Mouse (Mus musculus): ENCODE results near the gene Chd1. TPM values are rescaled to one million over a fixed set of nuclear protein-coding genes. Genes with fewer than 3 reads are reported as not detected.

Chd1 gene
- polyA plus RNA-seq, 2 experiments: 11.3 to 30.2 TPM

- ATAC-seq (ENCODE audit: low FRiP score, low read depth): no peak
- no peak overlapping the region for H3K4me3 ChIP-seq (replicated peaks; ENCODE audit: low read length)
- WGBS: 78% methylated on average over 3 of the region's 3 CpGs
- no peak for TF ChIP-seq POLR2A (IDR thresholded peaks at IDR 0.05; ENCODE audit: borderline replicate concordance, extremely low read depth, insufficient read depth, insufficient read length)
- H3K4me1 ChIP-seq (ENCODE audit: control insufficient read depth, insufficient read depth, low read length): no peaks in the 10 kb centered on the region
- H3K9me3 ChIP-seq (ENCODE audit: control insufficient read depth, low read length): 0 out of 2 replicates have a peak, but pooled peaks cover 6% of the 10 kb centered on the region
- H3K4me2 ChIP-seq (replicated peaks; ENCODE audit: low read depth, low read length, severe bottlenecking): no peak overlapping the region
- DNase-seq (ENCODE audit: low spot score): no peak
- no peak overlapping the region for H3K27ac ChIP-seq (replicated peaks; ENCODE audit: low read depth, low read length)
- no peak overlapping the region for H3K9ac ChIP-seq (ENCODE audit: low read depth, low read length, severe bottlenecking)
- H3K27me3 ChIP-seq (ENCODE audit: control insufficient read depth, insufficient read depth, low read length): no peaks in the 10 kb centered on the region
- 0 out of 2 replicates have a peak, but pooled peaks cover 2% of the 10 kb centered on the region for H3K36me3 ChIP-seq (ENCODE audit: control insufficient read depth, insufficient read depth, low read length)
These were observed 94.5 kb downstream of the Chd1 start for GRCm38 (mm10) chr17:15799195-15799793.

- 47% methylated on average over 15 of the region's 15 CpGs for WGBS
- H3K36me3 ChIP-seq (ENCODE audit: control insufficient read depth, insufficient read depth, low read length): peaks cover 18% of the 10 kb centered on the region
- H3K4me2 ChIP-seq (replicated peaks; ENCODE audit: low read depth, low read length, severe bottlenecking): no peak overlapping the region
- no peaks in the 10 kb centered on the region for H3K27me3 ChIP-seq (ENCODE audit: control insufficient read depth, insufficient read depth, low read length)
- H3K9ac ChIP-seq (ENCODE audit: low read depth, low read length, severe bottlenecking): no peak overlapping the region
- H3K4me1 ChIP-seq (ENCODE audit: control insufficient read depth, insufficient read depth, low read length): peaks cover 14% of the 10 kb centered on the region
- TF ChIP-seq POLR2A (IDR thresholded peaks at IDR 0.05; ENCODE audit: borderline replicate concordance, extremely low read depth, insufficient read depth, insufficient read length): no peak
- peak; percentile 64 for DNase-seq (ENCODE audit: low spot score)
- ATAC-seq (ENCODE audit: low FRiP score, low read depth): no peak; the same call in 1 of the 2 replicates
- H3K4me3 ChIP-seq (replicated peaks; ENCODE audit: low read length): no peak overlapping the region
- H3K27ac ChIP-seq (replicated peaks; ENCODE audit: low read depth, low read length): no peak overlapping the region
- 0 out of 2 replicates have a peak, but pooled peaks cover 6% of the 10 kb centered on the region for H3K9me3 ChIP-seq (ENCODE audit: control insufficient read depth, low read length)
These were observed 99.4 kb downstream of the Chd1 start for GRCm38 (mm10) chr17:15804008-15804812.

DNA sequence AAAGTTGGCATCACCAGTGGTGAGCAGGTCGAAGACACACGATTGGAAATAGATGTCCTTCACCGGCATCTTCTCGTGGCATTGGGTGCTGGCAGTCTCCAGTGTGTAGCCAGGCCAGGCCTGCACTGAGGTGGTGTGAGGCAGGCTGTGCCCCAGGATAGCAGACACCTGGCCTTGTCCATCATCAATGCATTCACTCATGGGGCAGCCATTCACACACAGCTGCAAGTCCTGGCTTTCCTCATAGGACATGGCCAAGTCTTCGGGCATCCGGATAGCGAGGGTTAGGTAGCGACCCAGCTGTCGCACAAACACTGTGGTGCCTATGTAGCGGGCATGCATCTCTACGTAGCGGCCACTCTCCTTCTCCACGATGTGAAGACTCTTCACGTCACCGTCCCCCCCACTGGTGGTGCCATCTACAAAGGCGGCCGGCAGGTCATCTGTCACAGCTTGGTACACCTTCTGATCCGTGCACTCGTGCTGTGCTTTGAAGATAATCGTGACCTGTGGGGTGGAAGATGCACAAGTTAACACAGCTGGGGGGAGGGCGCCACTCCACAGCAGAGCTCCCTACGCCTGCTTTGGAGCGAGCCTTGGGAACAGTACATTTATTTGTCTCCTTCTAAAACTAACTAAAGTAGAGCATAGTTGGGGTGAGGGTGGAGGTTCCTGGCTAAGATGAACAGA is 102.7 kb downstream of the Chd1 start:
- H3K4me3 ChIP-seq (replicated peaks; ENCODE audit: low read length): no peak overlapping the region
- no peak overlapping the region for H3K4me2 ChIP-seq (replicated peaks; ENCODE audit: low read depth, low read length, severe bottlenecking)
- no peak for TF ChIP-seq POLR2A (IDR thresholded peaks at IDR 0.05; ENCODE audit: borderline replicate concordance, extremely low read depth, insufficient read depth, insufficient read length)
- H3K9me3 ChIP-seq (ENCODE audit: control insufficient read depth, low read length): 0 out of 2 replicates have a peak, but pooled peaks cover 3% of the 10 kb centered on the region
- peaks cover 21% of the 10 kb centered on the region for H3K36me3 ChIP-seq (ENCODE audit: control insufficient read depth, insufficient read depth, low read length)
- H3K9ac ChIP-seq (ENCODE audit: low read depth, low read length, severe bottlenecking): no peak overlapping the region
- no peaks in the 10 kb centered on the region for H3K27me3 ChIP-seq (ENCODE audit: control insufficient read depth, insufficient read depth, low read length)
- WGBS: 86% methylated on average over 23 of the region's 23 CpGs
- DNase-seq (ENCODE audit: low spot score) (no peak), ATAC-seq (ENCODE audit: low FRiP score, low read depth) (peak; percentile 58)
- peaks cover 29% of the 10 kb centered on the region for H3K4me1 ChIP-seq (ENCODE audit: control insufficient read depth, insufficient read depth, low read length)
- H3K27ac ChIP-seq (replicated peaks; ENCODE audit: low read depth, low read length): no peak overlapping the region

- H3K36me3 ChIP-seq (ENCODE audit: control insufficient read depth, insufficient read depth, low read length): peaks cover 21% of the 10 kb centered on the region
- no peak overlapping the region for H3K27ac ChIP-seq (replicated peaks; ENCODE audit: low read depth, low read length)
- DNase-seq (ENCODE audit: low spot score): no peak
- H3K9ac ChIP-seq (ENCODE audit: low read depth, low read length, severe bottlenecking): no peak overlapping the region
- no peak overlapping the region for H3K4me3 ChIP-seq (replicated peaks; ENCODE audit: low read length)
- no peak for ATAC-seq (ENCODE audit: low FRiP score, low read depth)
- H3K9me3 ChIP-seq (ENCODE audit: control insufficient read depth, low read length): no peaks in the 10 kb centered on the region
- no peak overlapping the region for H3K4me2 ChIP-seq (replicated peaks; ENCODE audit: low read depth, low read length, severe bottlenecking)
- WGBS: 48% methylated on average over 4 of the region's 4 CpGs
- H3K4me1 ChIP-seq (ENCODE audit: control insufficient read depth, insufficient read depth, low read length): peaks cover 31% of the 10 kb centered on the region
- no peaks in the 10 kb centered on the region for H3K27me3 ChIP-seq (ENCODE audit: control insufficient read depth, insufficient read depth, low read length)
- no peak for TF ChIP-seq POLR2A (IDR thresholded peaks at IDR 0.05; ENCODE audit: borderline replicate concordance, extremely low read depth, insufficient read depth, insufficient read length)
These were observed 103.2 kb downstream of the Chd1 start for GRCm38 (mm10) chr17:15808015-15808414.
